Mouse (Mus musculus) forebrain, postnatal 0 days (tissue): ENCODE results near the gene Sh2d3c. TPM values are rescaled to one million over a fixed set of nuclear protein-coding genes. Genes with fewer than 3 reads are reported as not detected.

ENCODE experiments used
- ATAC-seq: fragments of 200-750 bp; cut with Nextera tagmentation; 2 replicates; pipeline ENCODE4 v1.8.0; 2017; ENCODE audit warnings: mild to moderate bottlenecking, moderate library complexity
- DNase-seq: peaks from one replicate; pipeline ENCODE4 v3.0.0-alpha.2; 2015
- H3K27ac ChIP-seq: fragments of 300-500 bp; sonication (generic); 2 replicates; pipeline ENCODE4 v1.5.1; 2014; ENCODE audit warnings: low read depth, mild to moderate bottlenecking, antibody characterized with exemption, low read length, moderate library complexity, mixed read lengths
- H3K27me3 ChIP-seq: fragments of 300-500 bp; sonication (generic); 2 replicates; pipeline ENCODE4 v1.6.1; 2014; ENCODE audit warnings: mild to moderate bottlenecking, low read length, mixed read lengths; ENCODE audit not compliant: insufficient read depth
- H3K36me3 ChIP-seq: fragments of 300-500 bp; sonication (generic); 2 replicates; pipeline ENCODE4 v1.6.1; 2014; ENCODE audit warnings: mild to moderate bottlenecking, moderate library complexity; ENCODE audit not compliant: insufficient read depth
- H3K4me1 ChIP-seq: fragments of 300-500 bp; sonication (generic); 2 replicates; pipeline ENCODE4 v1.6.1; 2014; ENCODE audit warnings: antibody characterized with exemption; ENCODE audit not compliant: insufficient read depth
- H3K4me2 ChIP-seq: fragments of 300-500 bp; sonication (generic); 2 replicates; pipeline ENCODE4 v1.6.1; 2014; ENCODE audit warnings: low read depth, mild to moderate bottlenecking, moderate library complexity
- H3K4me3 ChIP-seq: fragments of 300-500 bp; sonication (generic); 2 replicates; pipeline ENCODE4 v1.5.1; 2014; ENCODE audit warnings: low read depth, low read length, mixed read lengths
- H3K9ac ChIP-seq: fragments of 300-500 bp; sonication (generic); 2 replicates; pipeline ENCODE4 v1.6.1; 2014; ENCODE audit warnings: mild to moderate bottlenecking
- H3K9me3 ChIP-seq: fragments of 300-500 bp; sonication (generic); 2 replicates; pipeline ENCODE4 v1.6.1; 2016; ENCODE audit warnings: low read length
- CTCF ChIP-seq: sonication (generic); IDR thresholded peaks from 2 replicates; pipeline ENCODE4 v1.5.1; 2016; ENCODE audit warnings: antibody characterized with exemption, control low read depth, low read depth
- WGBS: fragments of 180-500 bp; shearing (Covaris S2); extraction: QIAGEN DNeasy Blood & Tissue Kit; methylation state at CpG from one replicate; pipeline ENCODE4 v1.1.7; 2014; 5-methylcytosine and 5-hydroxymethylcytosine counted together
- polyA plus RNA-seq: library from polyadenylated mRNA; unstranded; fragments of >200 nt; fragmentation: Nextera tagmentation; extraction: Ambion mirVana; gene quantifications from 2 replicates; pipeline ENCODE4 v1.2.1, GENCODE M21; 2015
- total RNA-seq: library from RNA; depleted of rRNA; stranded (reverse); fragments of >200 nt; gene quantifications from 2 replicates; pipeline ENCODE4 v1.2.3, GENCODE M21; 2014

The Sh2d3c gene
- total and polyA plus RNA-seq, 2 experiments from 2014 or later: 24.1 to 48.9 TPM

GRCm38 (mm10) chr2:32714117-32714986 lies 6.5 kb upstream of the Sh2d3c start:
- Histone ChIP-seq H3K4me1 (peaks cover 3% of the 10 kb centered on the region), H3K36me3 (peaks cover 13% of the 10 kb centered on the region), H3K9ac (peak overlapping the region; percentile 86), H3K9me3 (no peaks in the 10 kb centered on the region), H3K4me2 (peak overlapping the region; percentile 94; the same call in 1 of the 2 replicates), H3K27ac (peak overlapping the region; percentile 100), H3K4me3 (no peak overlapping the region), H3K27me3 (no peaks in the 10 kb centered on the region)
- DNase-seq (no peak), ATAC-seq (no peak)
- 68% methylated on average over 11 of the region's 11 CpGs for WGBS
- no peak for TF ChIP-seq CTCF

GRCm38 (mm10) chr2:32714987-32715425 lies 5.8 kb upstream of the Sh2d3c start:
- Histone ChIP-seq H3K9ac (no peak overlapping the region), H3K9me3 (no peaks in the 10 kb centered on the region), H3K4me3 (no peak overlapping the region), H3K36me3 (peaks cover 6% of the 10 kb centered on the region), H3K4me2 (no peak overlapping the region), H3K27ac (no peak overlapping the region), H3K27me3 (no peaks in the 10 kb centered on the region), H3K4me1 (peaks cover 3% of the 10 kb centered on the region)
- no peak for TF ChIP-seq CTCF
- DNase-seq (no peak), ATAC-seq (no peak)
- WGBS: 76% methylated on average over 4 of the region's 4 CpGs

- no peak for TF ChIP-seq CTCF
Measured at GRCm38 (mm10) chr2:32718761-32719160, 2.1 kb upstream of the Sh2d3c start.

GRCm38 (mm10) chr2:32720053-32720452 lies 802 bp upstream of the Sh2d3c start:
- H3K4me1 ChIP-seq: no peaks in the 10 kb centered on the region
- H3K27ac ChIP-seq: no peak overlapping the region
- H3K9ac ChIP-seq: no peak overlapping the region
- H3K27me3 ChIP-seq: no peaks in the 10 kb centered on the region
- no peak overlapping the region for H3K4me2 ChIP-seq
- TF ChIP-seq CTCF: no peak
- H3K9me3 ChIP-seq: no peaks in the 10 kb centered on the region
- no peaks in the 10 kb centered on the region for H3K36me3 ChIP-seq
- no peak overlapping the region for H3K4me3 ChIP-seq
- 84% methylated on average over 3 of the region's 3 CpGs for WGBS
- DNase-seq (no peak), ATAC-seq (no peak)

More at GRCm38 (mm10) chr2:32718761-32719160, 2.1 kb upstream of the Sh2d3c start:
- DNase-seq (peak; percentile 53), ATAC-seq (peak; percentile 87)
- 31% methylated on average over 9 of the region's 9 CpGs for WGBS
- no peak overlapping the region for H3K9ac ChIP-seq
- H3K9me3 ChIP-seq: no peaks in the 10 kb centered on the region
- H3K27ac ChIP-seq: no peak overlapping the region
- H3K36me3 ChIP-seq: no peaks in the 10 kb centered on the region
- H3K4me2 ChIP-seq: no peak overlapping the region
- no peaks in the 10 kb centered on the region for H3K27me3 ChIP-seq
- H3K4me3 ChIP-seq: no peak overlapping the region
- H3K4me1 ChIP-seq: no peaks in the 10 kb centered on the region; the same call in 1 of the 2 replicates

- Histone ChIP-seq H3K4me3 (no peak overlapping the region), H3K4me2 (no peak overlapping the region), H3K27ac (no peak overlapping the region), H3K9me3 (no peaks in the 10 kb centered on the region), H3K27me3 (no peaks in the 10 kb centered on the region), H3K9ac (no peak overlapping the region), H3K36me3 (no peaks in the 10 kb centered on the region), H3K4me1 (no peaks in the 10 kb centered on the region)
- TF ChIP-seq CTCF: no peak
- no peak for ATAC-seq
- WGBS: 69% methylated on average over 6 of the region's 6 CpGs
- no peak for DNase-seq
Measured at GRCm38 (mm10) chr2:32722046-32722445, 1.2 kb downstream of the Sh2d3c start.

DNA sequence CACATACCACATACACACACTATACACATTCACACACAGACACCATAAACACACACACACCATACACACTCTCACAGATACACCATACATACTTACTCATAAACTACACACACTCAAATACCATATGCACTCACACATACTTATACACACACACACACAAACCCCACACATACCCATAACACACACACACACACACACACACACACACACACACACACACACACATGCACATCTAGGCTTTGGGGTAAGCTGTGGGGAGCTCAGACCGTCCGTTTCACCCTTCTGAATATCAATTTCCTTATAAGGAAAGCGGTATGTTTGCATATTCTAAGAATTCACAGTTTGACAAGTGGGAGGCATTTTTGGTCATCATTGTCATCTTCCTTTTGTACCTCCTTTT lies 1.7 kb downstream of the Sh2d3c start:
- no peak for ATAC-seq
- WGBS: 75% methylated on average over 3 of the region's 3 CpGs
- H3K36me3 ChIP-seq: no peaks in the 10 kb centered on the region
- H3K27ac ChIP-seq: no peak overlapping the region
- H3K9me3 ChIP-seq: no peaks in the 10 kb centered on the region
- H3K4me3 ChIP-seq: no peak overlapping the region
- H3K9ac ChIP-seq: no peak overlapping the region
- no peak for DNase-seq
- H3K27me3 ChIP-seq: no peaks in the 10 kb centered on the region
- H3K4me2 ChIP-seq: no peak overlapping the region
- no peak for TF ChIP-seq CTCF
- H3K4me1 ChIP-seq: no peaks in the 10 kb centered on the region

- 81% methylated on average over 4 of the region's 4 CpGs for WGBS
- H3K9ac ChIP-seq: no peak overlapping the region
- ATAC-seq (no peak), DNase-seq (no peak)
- no peaks in the 10 kb centered on the region for H3K36me3 ChIP-seq
- H3K27ac ChIP-seq: no peak overlapping the region
- H3K27me3 ChIP-seq: no peaks in the 10 kb centered on the region
- no peak overlapping the region for H3K4me2 ChIP-seq
- H3K4me3 ChIP-seq: no peak overlapping the region
- no peaks in the 10 kb centered on the region for H3K9me3 ChIP-seq
- no peak for TF ChIP-seq CTCF
- no peaks in the 10 kb centered on the region for H3K4me1 ChIP-seq
Measured at GRCm38 (mm10) chr2:32724149-32724548, 3.3 kb downstream of the Sh2d3c start.
